Mouse (Mus musculus): ENCODE data around the gene Sept9.

The Sept9 gene

GRCm38 (mm10) chr11:117222899-117223298 is 23.4 kb downstream of the Sept9 start:
- DNase-seq = no peak

- no peak for DNase-seq
Measured at GRCm38 (mm10) chr11:117224804-117225203, 25.3 kb downstream of the Sept9 start.

- no peak for DNase-seq
Measured at GRCm38 (mm10) chr11:117225531-117226213, 26.2 kb downstream of the Sept9 start.

- no peak for DNase-seq
Measured at GRCm38 (mm10) chr11:117226214-117226535, 26.7 kb downstream of the Sept9 start.

- no peak for DNase-seq
Measured at GRCm38 (mm10) chr11:117228139-117228538, 28.7 kb downstream of the Sept9 start.

- no peak for DNase-seq
Measured at GRCm38 (mm10) chr11:117231551-117231950, 32.1 kb downstream of the Sept9 start.

GRCm38 (mm10) chr11:117232032-117232431 is 32.6 kb downstream of the Sept9 start:
- no peak for DNase-seq

- DNase-seq = no peak
Measured at GRCm38 (mm10) chr11:117232886-117233458, 33.5 kb downstream of the Sept9 start.

- DNase-seq = peak; percentile 71
Measured at GRCm38 (mm10) chr11:117233818-117234217, 34.4 kb downstream of the Sept9 start.

GRCm38 (mm10) chr11:117235086-117235897 is 35.8 kb downstream of the Sept9 start:
- DNase-seq = peak; percentile 43

- DNase-seq = no peak
Measured at GRCm38 (mm10) chr11:117235898-117236459, 36.5 kb downstream of the Sept9 start.

GRCm38 (mm10) chr11:117238169-117238568 is 38.7 kb downstream of the Sept9 start:
- peak; percentile 97 for DNase-seq

GRCm38 (mm10) chr11:117239617-117240016 is 40.2 kb downstream of the Sept9 start:
- DNase-seq = no peak

- DNase-seq = no peak
Measured at GRCm38 (mm10) chr11:117240322-117240721, 40.9 kb downstream of the Sept9 start.

- DNase-seq = no peak
Measured at GRCm38 (mm10) chr11:117240861-117241738, 41.6 kb downstream of the Sept9 start.

- DNase-seq = no peak
Measured at GRCm38 (mm10) chr11:117242339-117243084, 43.1 kb downstream of the Sept9 start.

GRCm38 (mm10) chr11:117243536-117244290 is 44.3 kb downstream of the Sept9 start:
- DNase-seq = no peak

GRCm38 (mm10) chr11:117245041-117245725 is 45.7 kb downstream of the Sept9 start:
- no peak for DNase-seq

GRCm38 (mm10) chr11:117245846-117246245 is 46.4 kb downstream of the Sept9 start:
- no peak for DNase-seq

GRCm38 (mm10) chr11:117246286-117246685 is 46.8 kb downstream of the Sept9 start:
- peak; percentile 54 for DNase-seq
